Mouse (Mus musculus) stomach, embryonic 14.5 days (tissue): ENCODE measurements around the gene H2-M5. TPM values are rescaled to one million over a fixed set of nuclear protein-coding genes. Genes with fewer than 3 reads are reported as not detected.

Source experiments
- polyA plus RNA-seq: library from polyadenylated mRNA; unstranded; fragments of >200 nt; fragmentation: Nextera tagmentation; extraction: Ambion mirVana; gene quantifications from 2 replicates; pipeline ENCODE4 v1.2.1, GENCODE M21; 2014

H2-M5 gene
- polyA plus RNA-seq, 1 experiment from 2014 or later: 0.74 TPM

Other genes with a start within 250 kb of the H2-M5 start
- gene H2-M10.5, start 216.6 kb downstream of the H2-M5 start, polyA plus RNA-seq: not detected in 2 replicates
- not detected in 2 replicates for gene H2-M10.6, start 177.4 kb downstream of the H2-M5 start, polyA plus RNA-seq
- gene Trim26, start 152.4 kb downstream of the H2-M5 start, polyA plus RNA-seq: 38.0 and 42.7 TPM in 2 replicates
- gene Trim15, start 122.3 kb downstream of the H2-M5 start, polyA plus RNA-seq: 0.13 and 0.74 TPM in 2 replicates
- 1.5 and 2.0 TPM in 2 replicates for gene Trim10, start 120.0 kb downstream of the H2-M5 start, polyA plus RNA-seq
- not detected in 2 replicates for gene Trim40, start 99.4 kb downstream of the H2-M5 start, polyA plus RNA-seq
- 1.3 and 1.6 TPM in 2 replicates for gene Trim31, start 91.4 kb downstream of the H2-M5 start, polyA plus RNA-seq
- gene Rnf39, start 46.6 kb downstream of the H2-M5 start, polyA plus RNA-seq: 0.87 and 1.2 TPM in 2 replicates
- gene Ppp1r11, start 37.8 kb downstream of the H2-M5 start, polyA plus RNA-seq: 115 and 120 TPM in 2 replicates
- 92.4 and 97.2 TPM in 2 replicates for gene Znrd1, start 31.0 kb downstream of the H2-M5 start, polyA plus RNA-seq
- gene Znrd1as, start 30.9 kb downstream of the H2-M5 start, polyA plus RNA-seq: 6.8 and 8.1 TPM in 2 replicates
- gene 2410137M14Rik, start 8.3 kb downstream of the H2-M5 start, polyA plus RNA-seq: not detected in 2 replicates
- gene Zfp57, start 11.6 kb upstream of the H2-M5 start, polyA plus RNA-seq: 77.8 and 82.1 TPM in 2 replicates
- gene Mog, start 33.9 kb upstream of the H2-M5 start, polyA plus RNA-seq: 0.19 and 0.20 TPM in 2 replicates
- gene Gabbr1, start 56.4 kb upstream of the H2-M5 start, polyA plus RNA-seq: 14.2 and 15.8 TPM in 2 replicates
- gene Olfr90, start 99.0 kb upstream of the H2-M5 start, polyA plus RNA-seq: not detected in 2 replicates
- not detected in 2 replicates for gene Olfr91, start 108.7 kb upstream of the H2-M5 start, polyA plus RNA-seq
- not detected in 2 replicates for gene Olfr92, start 130.6 kb upstream of the H2-M5 start, polyA plus RNA-seq
- not detected in 2 replicates for gene Olfr93, start 172.0 kb upstream of the H2-M5 start, polyA plus RNA-seq
- not detected in 2 replicates for gene Ubd, start 204.4 kb upstream of the H2-M5 start, polyA plus RNA-seq
- not detected in 2 replicates for gene Olfr94, start 211.5 kb upstream of the H2-M5 start, polyA plus RNA-seq
- not detected in 2 replicates for gene Olfr95, start 223.6 kb upstream of the H2-M5 start, polyA plus RNA-seq
- not detected in 2 replicates for gene Olfr96, start 230.6 kb upstream of the H2-M5 start, polyA plus RNA-seq
- not detected in 2 replicates for gene Olfr97, start 247.8 kb upstream of the H2-M5 start, polyA plus RNA-seq